Mouse (Mus musculus) kidney, postnatal 0 days (tissue): Measurements from ENCODE around the gene Tsc2. TPM values are rescaled to one million over a fixed set of nuclear protein-coding genes. Genes with fewer than 3 reads are reported as not detected.

Source experiments
- ATAC-seq: fragments of 200-750 bp; cut with Nextera tagmentation; replicated peaks from 2 replicates; pipeline ENCODE4 v1.8.0; 2017; ENCODE audit warnings: low read depth, moderate number of reproducible peaks, moderate TSS enrichment, moderate library complexity; ENCODE audit not compliant: low FRiP score
- DNase-seq: peaks from one replicate; pipeline ENCODE4 v3.0.0-alpha.2; 2016; ENCODE audit warnings: low spot score
- H3K27ac ChIP-seq: fragments of 300-500 bp; sonication (generic); 2 replicates; pipeline ENCODE4 v1.5.1; 2014; ENCODE audit warnings: mild to moderate bottlenecking
- H3K27me3 ChIP-seq: fragments of 300-500 bp; sonication (generic); 2 replicates; pipeline ENCODE4 v1.6.1; 2014; ENCODE audit warnings: low read length, mixed read lengths; ENCODE audit not compliant: insufficient read depth
- H3K36me3 ChIP-seq: fragments of 300-500 bp; sonication (generic); 2 replicates; pipeline ENCODE4 v1.6.1; 2014; ENCODE audit warnings: low read length, mixed read lengths; ENCODE audit not compliant: insufficient read depth
- H3K4me1 ChIP-seq: fragments of 300-500 bp; sonication (generic); replicated peaks from 2 replicates; pipeline ENCODE4 v1.6.1; 2014; ENCODE audit warnings: antibody characterized with exemption, low read length, mixed read lengths; ENCODE audit not compliant: insufficient read depth
- H3K4me2 ChIP-seq: fragments of 300-500 bp; sonication (generic); 2 replicates; pipeline ENCODE4 v1.6.1; 2014; ENCODE audit warnings: mild to moderate bottlenecking, low read length, moderate library complexity, mixed read lengths
- H3K4me3 ChIP-seq: fragments of 300-500 bp; sonication (generic); replicated peaks from 2 replicates; pipeline ENCODE4 v1.5.1; 2014; ENCODE audit warnings: low read depth, low read length
- H3K9ac ChIP-seq: fragments of 300-500 bp; sonication (generic); 2 replicates; pipeline ENCODE4 v1.6.1; 2014; ENCODE audit warnings: low read depth, low read length
- H3K9me3 ChIP-seq: fragments of 300-500 bp; sonication (generic); replicated peaks from 2 replicates; pipeline ENCODE4 v1.6.1; 2016; ENCODE audit warnings: low read length, inconsistent platforms, mixed read lengths
- CTCF ChIP-seq: IDR thresholded peaks from 2 replicates; pipeline ENCODE4 v1.5.1; 2016; ENCODE audit warnings: antibody characterized with exemption, low read depth, mild to moderate bottlenecking, moderate library complexity
- WGBS: fragments of 180-500 bp; shearing (Covaris S2); extraction: QIAGEN DNeasy Blood & Tissue Kit; methylation state at CpG from one replicate; pipeline ENCODE4 v1.1.7; 2014; 5-methylcytosine and 5-hydroxymethylcytosine counted together
- polyA plus RNA-seq: library from polyadenylated mRNA; unstranded; fragments of >200 nt; fragmentation: Nextera tagmentation; extraction: Ambion mirVana; gene quantifications from 2 replicates; pipeline ENCODE4 v1.2.1, GENCODE M21; 2015

Tsc2 gene
- polyA plus RNA-seq, 1 experiment from 2014 or later, result 36.4 TPM

DNA sequence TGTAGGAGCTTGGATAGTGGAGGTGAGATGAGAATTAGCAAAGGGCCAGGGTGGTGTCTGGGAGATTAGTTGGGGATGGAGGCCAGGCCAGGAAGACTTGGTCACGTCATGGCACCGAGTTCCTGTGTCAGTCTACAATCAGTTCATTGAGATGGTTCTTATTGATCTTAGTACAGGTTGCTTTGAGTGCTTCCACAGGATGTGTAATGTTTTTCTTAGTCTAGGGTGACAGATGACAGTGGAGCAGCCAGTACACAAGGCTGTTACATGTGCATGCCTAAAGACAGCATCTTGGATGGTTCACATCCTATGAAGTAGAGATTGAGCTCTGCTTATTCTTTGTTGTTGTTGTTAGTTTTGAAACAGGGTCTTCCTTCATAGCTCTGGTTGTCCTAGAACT is 70.8 kb downstream of the Tsc2 start:
- Histone ChIP-seq H3K9ac (no peak overlapping the region), H3K4me2 (no peak overlapping the region), H3K36me3 (peaks cover 10% of the 10 kb centered on the region; the same call in 1 of the 2 replicates), H3K27me3 (no peaks in the 10 kb centered on the region), H3K9me3 (no peaks in the 10 kb centered on the region), H3K27ac (no peak overlapping the region), H3K4me1 (peaks cover 12% of the 10 kb centered on the region), H3K4me3 (no peak overlapping the region)
- no peak for DNase-seq
- no peak for ATAC-seq
- TF ChIP-seq CTCF, result no peak
- WGBS, result 86% methylated on average over 2 of the region's 2 CpGs

DNA sequence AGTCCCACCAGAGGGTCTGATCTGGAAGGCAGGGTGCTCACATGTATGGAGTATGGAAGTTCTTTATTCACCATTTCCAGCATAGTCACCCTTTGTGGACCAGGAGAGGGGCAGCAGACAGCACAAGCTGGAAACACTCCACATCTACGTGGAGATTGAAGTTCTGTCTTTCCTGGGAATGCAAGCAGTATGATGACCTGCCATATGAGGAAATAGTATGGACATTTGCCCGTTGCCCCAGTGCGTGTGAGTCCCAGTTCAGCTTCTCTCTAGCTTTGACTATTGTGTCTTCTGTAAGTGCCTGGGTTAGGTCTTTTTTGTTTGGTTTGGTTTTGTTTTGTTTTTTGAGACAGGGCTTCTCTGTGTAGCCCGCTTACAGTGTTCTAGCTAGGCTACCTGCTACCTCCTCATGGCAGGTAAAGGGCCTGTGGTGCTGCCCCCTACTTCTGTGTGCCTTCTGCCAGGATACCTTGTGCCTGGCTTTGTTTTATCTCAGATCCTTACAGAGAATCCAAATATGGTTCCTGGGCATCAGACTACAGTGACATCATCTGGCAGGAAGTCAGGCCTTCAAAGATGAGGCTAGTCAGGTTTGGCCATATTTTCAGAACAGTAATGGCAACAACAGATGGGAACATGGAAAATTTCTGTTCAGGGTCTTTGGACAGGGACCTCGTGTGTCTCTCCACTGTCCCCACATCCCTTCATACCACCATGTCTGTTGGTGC is 72.0 kb downstream of the Tsc2 start:
- H3K9ac ChIP-seq, result no peak overlapping the region
- H3K4me2 ChIP-seq, result no peak overlapping the region
- H3K27ac ChIP-seq, result no peak overlapping the region; the same call in 1 of the 2 replicates
- no peak overlapping the region for H3K4me3 ChIP-seq
- H3K4me1 ChIP-seq, result peaks cover 12% of the 10 kb centered on the region
- WGBS, result 91% methylated on average over 5 of the region's 5 CpGs
- no peak for TF ChIP-seq CTCF
- DNase-seq, result no peak
- ATAC-seq, result no peak
- H3K9me3 ChIP-seq, result no peaks in the 10 kb centered on the region
- peaks cover 7% of the 10 kb centered on the region; the same call in 1 of the 2 replicates for H3K36me3 ChIP-seq
- no peaks in the 10 kb centered on the region for H3K27me3 ChIP-seq

DNA sequence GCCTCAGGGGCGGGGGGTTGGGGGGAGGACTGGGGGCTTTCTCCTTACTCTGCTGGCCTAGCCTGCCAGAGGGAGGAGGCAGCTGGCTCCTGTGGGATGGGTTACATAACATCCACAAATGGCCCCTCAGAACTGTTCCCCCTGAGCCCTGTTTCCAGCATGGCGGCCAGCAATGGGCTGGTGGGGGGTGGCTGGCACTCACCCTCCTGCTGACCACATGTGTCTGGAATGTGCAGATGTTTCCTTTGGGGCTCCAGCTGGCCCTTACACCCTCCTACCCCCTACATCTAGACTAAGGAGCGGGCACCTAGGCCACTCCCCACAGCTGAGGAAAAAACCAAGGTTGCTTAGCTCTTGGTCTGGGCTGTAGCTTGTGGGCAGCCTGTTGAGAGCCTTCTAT is 73.3 kb downstream of the Tsc2 start:
- 60% methylated on average over 3 of the region's 3 CpGs for WGBS
- DNase-seq, result peak; percentile 35
- ATAC-seq, result peak; percentile 50; the same call in 1 of the 2 replicates

DNA sequence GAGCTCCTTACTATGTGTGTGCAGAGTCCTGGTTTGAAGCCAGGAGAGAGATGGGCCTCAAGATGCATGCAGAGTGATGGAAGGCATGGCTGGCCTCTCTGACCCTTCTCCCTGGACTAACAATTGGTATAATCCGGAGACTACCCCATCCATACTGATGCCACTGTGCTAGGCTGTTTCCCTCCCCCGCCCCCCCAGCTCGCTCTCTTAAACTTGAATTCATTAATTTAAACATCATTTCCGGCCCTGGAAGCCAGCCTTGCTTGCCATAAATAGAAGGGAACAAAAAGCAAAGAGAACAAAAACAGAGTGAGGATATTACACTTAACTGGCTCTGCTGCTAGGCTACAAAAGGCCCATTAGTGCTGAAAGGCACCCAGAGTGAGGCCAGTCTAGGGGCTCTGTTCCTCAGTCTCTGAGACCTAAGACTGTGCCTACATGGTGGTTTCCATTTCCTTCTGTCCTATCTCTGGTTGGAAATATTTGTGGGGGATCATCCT is 73.8 kb downstream of the Tsc2 start:
- Histone ChIP-seq H3K9me3 (no peaks in the 10 kb centered on the region), H3K4me2 (peak overlapping the region; percentile 19; the same call in 1 of the 2 replicates), H3K27ac (peak overlapping the region; percentile 93), H3K9ac (0 out of 2 replicates have a peak overlapping the region, but pooled peaks have one; percentile 1), H3K4me3 (no peak overlapping the region), H3K36me3 (no peaks in the 10 kb centered on the region), H3K4me1 (peaks cover 12% of the 10 kb centered on the region), H3K27me3 (no peaks in the 10 kb centered on the region)
- peak; percentile 45; the same call in 1 of the 2 replicates for ATAC-seq
- TF ChIP-seq CTCF, result no peak
- DNase-seq, result peak; percentile 82
- 42% methylated on average over 4 of the region's 4 CpGs for WGBS

More for the DNA sequence above, 73.3 kb downstream of the Tsc2 start:
- H3K27me3 ChIP-seq, result no peaks in the 10 kb centered on the region
- no peak overlapping the region for H3K4me3 ChIP-seq
- H3K9ac ChIP-seq, result 0 out of 2 replicates have a peak overlapping the region, but pooled peaks have one; percentile 1
- H3K36me3 ChIP-seq, result 0 out of 2 replicates have a peak, but pooled peaks cover 1% of the 10 kb centered on the region
- no peak for TF ChIP-seq CTCF
- H3K4me2 ChIP-seq, result peak overlapping the region; percentile 19; the same call in 1 of the 2 replicates
- peaks cover 12% of the 10 kb centered on the region for H3K4me1 ChIP-seq
- peak overlapping the region; percentile 93 for H3K27ac ChIP-seq
- H3K9me3 ChIP-seq, result no peaks in the 10 kb centered on the region

DNA sequence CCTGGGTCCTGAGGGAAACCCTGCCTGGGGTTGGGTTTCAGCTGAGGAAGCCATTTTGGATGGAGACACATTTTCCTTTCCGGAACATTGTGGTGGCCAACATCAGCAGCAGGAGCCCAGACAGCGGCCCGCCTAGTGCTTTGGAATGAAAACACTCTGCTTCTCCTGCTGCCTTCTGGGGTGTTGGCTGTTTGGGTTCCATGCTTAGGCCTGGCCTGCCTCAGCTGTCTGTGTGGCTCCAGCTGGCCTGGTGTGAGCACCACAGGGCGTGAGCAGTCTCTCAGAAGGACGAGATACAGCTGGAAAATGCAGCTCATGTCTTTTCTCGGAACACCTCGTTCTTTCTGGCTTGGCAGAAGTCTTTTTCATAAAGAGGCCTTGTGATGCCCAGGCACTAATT is 75.3 kb downstream of the Tsc2 start:
- peaks cover 14% of the 10 kb centered on the region for H3K4me1 ChIP-seq
- no peaks in the 10 kb centered on the region for H3K36me3 ChIP-seq
- TF ChIP-seq CTCF, result no peak
- DNase-seq (no peak), ATAC-seq (no peak)
- WGBS, result 67% methylated on average over 7 of the region's 7 CpGs
- no peak overlapping the region for H3K9ac ChIP-seq
- no peak overlapping the region for H3K4me2 ChIP-seq
- H3K9me3 ChIP-seq, result no peaks in the 10 kb centered on the region
- H3K27me3 ChIP-seq, result no peaks in the 10 kb centered on the region
- H3K27ac ChIP-seq, result peak overlapping the region; percentile 93; the same call in 1 of the 2 replicates
- no peak overlapping the region for H3K4me3 ChIP-seq

DNA sequence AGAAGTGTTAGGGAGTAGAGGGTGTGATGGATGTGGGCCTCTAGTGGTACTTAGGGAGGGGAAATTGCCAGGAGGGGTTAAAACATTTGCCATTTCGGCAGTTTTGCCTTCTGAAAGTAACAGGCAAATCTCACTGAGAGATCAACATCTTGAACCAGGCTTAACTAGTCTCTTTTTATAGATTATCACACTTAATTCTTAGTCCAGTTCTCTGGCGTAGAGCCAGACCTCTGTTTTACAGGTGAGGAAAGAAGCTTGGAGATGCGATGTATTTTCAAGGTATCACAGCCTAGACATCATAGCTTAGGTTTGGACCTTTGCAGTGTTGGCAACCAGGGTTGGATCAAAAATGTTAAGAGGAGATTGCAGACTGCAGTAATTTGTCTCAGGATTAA is 81.4 kb downstream of the Tsc2 start:
- Histone ChIP-seq H3K36me3 (no peaks in the 10 kb centered on the region), H3K27ac (no peak overlapping the region), H3K4me2 (peak overlapping the region; percentile 71), H3K4me3 (peak overlapping the region; percentile 64), H3K9me3 (no peaks in the 10 kb centered on the region), H3K4me1 (0 out of 2 replicates have a peak, but pooled peaks cover 8% of the 10 kb centered on the region), H3K27me3 (no peaks in the 10 kb centered on the region), H3K9ac (peak overlapping the region; percentile 89)
- no peak for ATAC-seq
- WGBS, result 41% methylated on average over 3 of the region's 3 CpGs
- DNase-seq, result no peak
- no peak for TF ChIP-seq CTCF
